Mouse (Mus musculus) small intestine, adult 2 months (tissue): ENCODE results near the gene Lpcat3.

Source experiments
- CTCF ChIP-seq: fragments of 200-500 bp; IDR thresholded peaks from 2 replicates; pipeline ENCODE4 v1.5.1; 2012; ENCODE audit warnings: low read depth, mild to moderate bottlenecking, control low read depth, inconsistent platforms, low read length, moderate library complexity, mixed read lengths; ENCODE audit not compliant: insufficient replicate concordance, insufficient read length; ENCODE audit errors: extremely low read depth
- POLR2A ChIP-seq: fragments of 200-500 bp; IDR thresholded peaks from 2 replicates; pipeline ENCODE4 v1.6.1; 2012; ENCODE audit warnings: low read depth, mild to moderate bottlenecking, control low read depth, inconsistent platforms, low read length, moderate library complexity

DNA sequence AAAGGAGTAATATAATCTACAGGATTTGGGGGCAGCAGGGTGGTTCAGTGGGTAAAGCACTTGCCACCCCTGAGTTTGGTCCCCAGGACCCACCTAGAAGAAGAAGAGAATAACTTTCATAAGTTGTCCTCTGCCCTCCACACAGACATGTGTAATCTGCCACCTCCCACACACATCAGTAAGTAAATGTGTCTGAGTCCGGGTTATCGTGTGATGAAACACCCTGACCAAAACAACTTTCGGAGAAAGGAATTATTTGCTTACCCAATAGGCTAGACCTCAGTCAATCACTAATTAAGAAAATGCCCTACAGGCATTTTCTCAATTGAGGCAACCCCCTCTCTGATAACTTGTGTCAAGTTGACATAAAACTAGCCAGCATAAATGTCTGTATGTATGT, 27.7 kb downstream of the Lpcat3 start:
- no peak for TF ChIP-seq POLR2A
- TF ChIP-seq CTCF = no peak
